In the genomic region with DNA sequence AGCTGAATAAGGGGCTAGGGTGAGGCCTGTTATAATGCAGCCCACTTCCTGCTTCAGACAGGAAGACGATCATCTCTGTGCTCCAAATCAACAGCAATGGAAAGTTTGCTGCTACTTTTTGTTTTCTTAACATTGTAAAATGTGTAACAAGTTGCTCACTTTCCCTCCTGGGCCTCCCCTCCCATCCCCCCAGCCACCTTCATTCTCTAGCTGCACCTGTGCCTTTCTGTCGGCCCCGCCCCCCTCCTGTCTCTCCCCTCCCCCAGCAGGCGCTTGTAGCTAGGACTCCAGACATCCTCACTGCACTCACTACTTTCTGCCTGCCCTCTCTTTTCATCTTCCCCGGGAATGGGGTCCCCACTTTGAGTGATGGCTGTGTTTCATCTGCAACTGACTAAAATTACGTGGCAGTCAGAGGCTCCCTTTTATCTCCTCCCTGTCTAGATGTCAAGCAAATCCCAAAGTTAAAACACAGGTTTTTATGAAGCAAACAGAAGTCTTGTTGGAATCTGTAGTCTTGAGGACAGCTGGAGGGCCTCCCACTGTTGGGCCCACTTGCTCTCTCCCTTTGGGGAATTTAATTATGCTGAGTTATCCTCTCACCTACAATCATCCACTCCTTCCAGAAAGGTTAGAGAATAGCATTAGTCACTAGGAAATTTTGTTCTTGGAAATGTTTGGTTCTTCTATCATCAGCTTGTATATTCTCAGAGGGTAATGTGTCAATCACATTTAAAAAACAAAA, we compare ENCODE assay signal across 20 mouse cellular contexts.
DNase-seq lines count a peak whose midpoint lies in the region; ATAC-seq lines count a peak whose summit lies in the region.
"Had no signal": no experiment of that assay in that cellular context is flagged by ENCODE, and none has a peak within 500 bp of the region (broad histone marks: within the 10 kb centered on the region; RNA-seq: fewer than 3 reads in every experiment).

No protein-coding gene starts in this region.

- H3K4me2 ChIP-seq in heart, embryonic 11.5 days, result no peak overlapping the region
- H3K4me2 ChIP-seq: forebrain, embryonic 13.5 days; liver, embryonic 11.5 days had no signal

- H3K9me3 ChIP-seq in heart, embryonic 11.5 days (replicated peaks; ENCODE audit: control insufficient read depth, low read length), result no peaks in the 10 kb centered on the region
- H3K9me3 ChIP-seq: forebrain, embryonic 13.5 days had no signal

- no peak for ATAC-seq in heart, embryonic 11.5 days (replicated peaks; ENCODE audit: insufficient number of reproducible peaks, low FRiP score, low TSS enrichment)
- ATAC-seq: forebrain, embryonic 13.5 days; midbrain, embryonic 16.5 days had no signal

- no peaks in the 10 kb centered on the region for H3K36me3 ChIP-seq in heart, embryonic 11.5 days (ENCODE audit: control insufficient read depth, insufficient read depth, low read length)

- peak; percentile 41 for DNase-seq in right cerebral cortex, adult 18-20 months
- no peak for DNase-seq in right cerebral cortex, postnatal 10 days (ENCODE audit: low spot score in 2 of 2)
- peak; percentile 5 for DNase-seq in R1 (ENCODE audit: low read depth, low spot score)
- peak; percentile 62 for DNase-seq in telencephalon, adult 2 months (ENCODE audit: low read depth, low spot score)
- peak; percentile 58 to 71 for DNase-seq in thymus, postnatal 36 days
- no peak for DNase-seq in adrenal gland, postnatal 14 days
- DNase-seq in layer of hippocampus, adult 9-11 months, result no peak
- DNase-seq: adrenal gland, postnatal 25 days; cerebellum, adult 11-12 months; cerebellum, postnatal 25 days; gastrocnemius, postnatal 14 days; kidney, adult 2 months; kidney, postnatal 14 days; lung, adult 18-20 months; lung, postnatal 36 days; retina, postnatal 1 day had no signal

- 17% methylated on average over 6 of the region's 6 CpGs for WGBS in heart, embryonic 11.5 days (ENCODE audit: insufficient replicate concordance)

- H3K9ac ChIP-seq in heart, embryonic 11.5 days (ENCODE audit: low read depth, low read length), result no peak overlapping the region
- H3K9ac ChIP-seq: forebrain, embryonic 13.5 days had no signal

- peaks cover 10% of the 10 kb centered on the region for H3K4me1 ChIP-seq in heart, embryonic 11.5 days (ENCODE audit: control insufficient read depth, insufficient read depth, low read length)

- H3K27me3 ChIP-seq in heart, embryonic 11.5 days (ENCODE audit: control insufficient read depth, insufficient read depth, low read length), result no peaks in the 10 kb centered on the region
- H3K27me3 ChIP-seq: forebrain, embryonic 13.5 days had no signal

- no peak overlapping the region for H3K27ac ChIP-seq in heart, embryonic 11.5 days (ENCODE audit: low read depth, low read length)
- H3K27ac ChIP-seq: forebrain, embryonic 13.5 days had no signal

- H3K4me3 ChIP-seq in heart, embryonic 11.5 days (ENCODE audit: low read depth, low read length), result no peak overlapping the region
- H3K4me3 ChIP-seq: forebrain, embryonic 13.5 days had no signal

Comparison
In these comparisons a context has a peak if more than half of its experiments do, and no peak if none do; other contexts are left out.
1. DNase-seq: peak in right cerebral cortex, adult 18-20 months (single experiment), R1 (single experiment), telencephalon, adult 2 months (single experiment) and thymus, postnatal 36 days (2 of 2); none in right cerebral cortex, postnatal 10 days (0 of 2), adrenal gland, postnatal 14 days (single experiment) and layer of hippocampus, adult 9-11 months (single experiment).